Mouse (Mus musculus) intestine, embryonic 16.5 days (tissue): ENCODE results near the gene Stkld1. TPM values are rescaled to one million over a fixed set of nuclear protein-coding genes. Genes with fewer than 3 reads are reported as not detected.

Experiments
- ATAC-seq: fragments of 200-750 bp; cut with Nextera tagmentation; 2 replicates; pipeline ENCODE4 v1.8.0; 2017; ENCODE audit warnings: moderate TSS enrichment, moderate library complexity
- H3K27ac ChIP-seq: fragments of 300-500 bp; sonication (generic); 2 replicates; pipeline ENCODE4 v1.5.1; 2014; ENCODE audit warnings: mild to moderate bottlenecking, low read length
- H3K27me3 ChIP-seq: fragments of 300-500 bp; sonication (generic); replicated peaks from 2 replicates; pipeline ENCODE4 v1.6.1; 2014; ENCODE audit warnings: low read length, control low read depth, mixed read lengths; ENCODE audit not compliant: control insufficient read depth, insufficient read depth
- H3K36me3 ChIP-seq: fragments of 300-500 bp; sonication (generic); 2 replicates; pipeline ENCODE4 v1.6.1; 2014; ENCODE audit warnings: low read length, control low read depth; ENCODE audit not compliant: control insufficient read depth, insufficient read depth
- H3K4me1 ChIP-seq: fragments of 300-500 bp; sonication (generic); 2 replicates; pipeline ENCODE4 v1.6.1; 2014; ENCODE audit warnings: low read length, control low read depth, mixed read lengths; ENCODE audit not compliant: control insufficient read depth, insufficient read depth
- H3K4me2 ChIP-seq: fragments of 300-500 bp; sonication (generic); 2 replicates; pipeline ENCODE4 v1.6.1; 2014; ENCODE audit warnings: low read depth, low read length, control low read depth
- H3K4me3 ChIP-seq: fragments of 300-500 bp; sonication (generic); 2 replicates; pipeline ENCODE4 v1.5.1; 2014; ENCODE audit warnings: mild to moderate bottlenecking, low read length
- H3K9ac ChIP-seq: fragments of 300-500 bp; sonication (generic); 2 replicates; pipeline ENCODE4 v1.6.1; 2014; ENCODE audit warnings: low read depth, low read length
- H3K9me3 ChIP-seq: fragments of 300-500 bp; sonication (generic); 2 replicates; pipeline ENCODE4 v1.6.1; 2016; ENCODE audit warnings: low read length, control low read depth; ENCODE audit not compliant: control insufficient read depth
- WGBS: fragments of 180-500 bp; shearing (Covaris S2); extraction: QIAGEN DNeasy Blood & Tissue Kit; methylation state at CpG from one replicate; pipeline ENCODE4 v1.1.7; 2014; 5-methylcytosine and 5-hydroxymethylcytosine counted together
- polyA plus RNA-seq: library from polyadenylated mRNA; unstranded; fragments of >200 nt; fragmentation: Nextera tagmentation; extraction: Ambion mirVana; gene quantifications from 2 replicates; pipeline ENCODE4 v1.2.1, GENCODE M21; 2015

Gene Stkld1
- polyA plus RNA-seq, 1 experiment from 2014 or later, result not detected

- Histone ChIP-seq H3K9ac (no peak overlapping the region), H3K4me2 (no peak overlapping the region), H3K27me3 (no peaks in the 10 kb centered on the region), H3K4me3 (no peak overlapping the region), H3K36me3 (no peaks in the 10 kb centered on the region), H3K27ac (no peak overlapping the region), H3K9me3 (no peaks in the 10 kb centered on the region), H3K4me1 (no peaks in the 10 kb centered on the region)
- WGBS, result 61% methylated on average over 1 of the region's 1 CpGs
- no peak for ATAC-seq
Measured at GRCm38 (mm10) chr2:26980361-26980760, 46.5 kb downstream of the Stkld1 start.

- 68% methylated on average over 2 of the region's 2 CpGs for WGBS
- H3K4me2 ChIP-seq, result no peak overlapping the region
- no peaks in the 10 kb centered on the region for H3K9me3 ChIP-seq
- no peaks in the 10 kb centered on the region for H3K4me1 ChIP-seq
- H3K4me3 ChIP-seq, result no peak overlapping the region
- no peak for ATAC-seq
- no peaks in the 10 kb centered on the region for H3K36me3 ChIP-seq
- H3K9ac ChIP-seq, result no peak overlapping the region
- no peaks in the 10 kb centered on the region for H3K27me3 ChIP-seq
- H3K27ac ChIP-seq, result no peak overlapping the region
Measured at GRCm38 (mm10) chr2:26984179-26984578, 50.3 kb downstream of the Stkld1 start.

- no peak overlapping the region for H3K4me2 ChIP-seq
- no peaks in the 10 kb centered on the region for H3K27me3 ChIP-seq
- H3K9me3 ChIP-seq, result no peaks in the 10 kb centered on the region
- no peak for ATAC-seq
- no peak overlapping the region for H3K4me3 ChIP-seq
- no peak overlapping the region for H3K27ac ChIP-seq
- no peaks in the 10 kb centered on the region for H3K36me3 ChIP-seq
- no peaks in the 10 kb centered on the region for H3K4me1 ChIP-seq
- no peak overlapping the region for H3K9ac ChIP-seq
- WGBS, result 88% methylated on average over 5 of the region's 5 CpGs
Measured at GRCm38 (mm10) chr2:26984640-26985039, 50.8 kb downstream of the Stkld1 start.

GRCm38 (mm10) chr2:26993936-26994335 lies 60.1 kb downstream of the Stkld1 start:
- Histone ChIP-seq H3K27me3 (no peaks in the 10 kb centered on the region), H3K4me3 (no peak overlapping the region), H3K9ac (no peak overlapping the region), H3K36me3 (no peaks in the 10 kb centered on the region), H3K4me1 (no peaks in the 10 kb centered on the region), H3K4me2 (no peak overlapping the region), H3K9me3 (no peaks in the 10 kb centered on the region), H3K27ac (no peak overlapping the region)
- WGBS, result 71% methylated on average over 3 of the region's 3 CpGs
- ATAC-seq, result no peak

- no peaks in the 10 kb centered on the region for H3K36me3 ChIP-seq
- 82% methylated on average over 1 of the region's 1 CpGs for WGBS
- no peak overlapping the region for H3K9ac ChIP-seq
- no peaks in the 10 kb centered on the region for H3K27me3 ChIP-seq
- ATAC-seq, result no peak
- H3K4me3 ChIP-seq, result no peak overlapping the region
- no peaks in the 10 kb centered on the region for H3K9me3 ChIP-seq
- H3K27ac ChIP-seq, result no peak overlapping the region
- no peak overlapping the region for H3K4me2 ChIP-seq
- H3K4me1 ChIP-seq, result no peaks in the 10 kb centered on the region
Measured at GRCm38 (mm10) chr2:26997498-26997897, 63.7 kb downstream of the Stkld1 start.

- Histone ChIP-seq H3K27me3 (no peaks in the 10 kb centered on the region), H3K4me3 (no peak overlapping the region), H3K9ac (no peak overlapping the region), H3K4me1 (no peaks in the 10 kb centered on the region), H3K9me3 (no peaks in the 10 kb centered on the region), H3K27ac (no peak overlapping the region), H3K36me3 (no peaks in the 10 kb centered on the region), H3K4me2 (no peak overlapping the region)
- no peak for ATAC-seq
- 89% methylated on average over 6 of the region's 7 CpGs for WGBS
Measured at GRCm38 (mm10) chr2:26997993-26998392, 64.1 kb downstream of the Stkld1 start.

Other genes starting within 250 kb of the Stkld1 start
- gene Abo, start 69.1 kb upstream of the Stkld1 start, polyA plus RNA-seq, result 0.21 TPM in 1 of 2 replicates, not detected in the other
- 21.0 and 23.3 TPM in 2 replicates for gene Surf6, start 31.2 kb upstream of the Stkld1 start, polyA plus RNA-seq
- 36.1 and 39.4 TPM in 2 replicates for gene Med22, start 23.4 kb upstream of the Stkld1 start, polyA plus RNA-seq
- gene Rpl7a, start 23.3 kb upstream of the Stkld1 start, polyA plus RNA-seq, result 575 and 620 TPM in 2 replicates
- 41.9 and 45.9 TPM in 2 replicates for gene Surf2, start 17.7 kb upstream of the Stkld1 start, polyA plus RNA-seq
- gene Surf1, start 17.5 kb upstream of the Stkld1 start, polyA plus RNA-seq, result 76.1 and 83.5 TPM in 2 replicates
- gene Surf4, start 119 bp upstream of the Stkld1 start, polyA plus RNA-seq, result 269 and 299 TPM in 2 replicates
- gene Rexo4, start 30.3 kb downstream of the Stkld1 start, polyA plus RNA-seq, result 46.8 and 47.7 TPM in 2 replicates
- gene Adamts13, start 39.4 kb downstream of the Stkld1 start, polyA plus RNA-seq, result 0.33 and 0.34 TPM in 2 replicates
- gene Cacfd1, start 75.9 kb downstream of the Stkld1 start, polyA plus RNA-seq, result 52.9 and 54.3 TPM in 2 replicates
- 0.84 and 1.0 TPM in 2 replicates for gene Slc2a6, start 94.0 kb downstream of the Stkld1 start, polyA plus RNA-seq
- gene Mymk, start 138.1 kb downstream of the Stkld1 start, polyA plus RNA-seq, result 0.12 and 0.22 TPM in 2 replicates
- 1.7 and 2.1 TPM in 2 replicates for gene Adamtsl2, start 145.3 kb downstream of the Stkld1 start, polyA plus RNA-seq
- gene Fam163b, start 208.4 kb downstream of the Stkld1 start, polyA plus RNA-seq, result 0.11 and 0.16 TPM in 2 replicates
- gene Dbh, start 231.2 kb downstream of the Stkld1 start, polyA plus RNA-seq, result 1.0 and 1.4 TPM in 2 replicates